Mouse (Mus musculus): Measurements from ENCODE around the gene Dhx32.

Gene Dhx32

DNA sequence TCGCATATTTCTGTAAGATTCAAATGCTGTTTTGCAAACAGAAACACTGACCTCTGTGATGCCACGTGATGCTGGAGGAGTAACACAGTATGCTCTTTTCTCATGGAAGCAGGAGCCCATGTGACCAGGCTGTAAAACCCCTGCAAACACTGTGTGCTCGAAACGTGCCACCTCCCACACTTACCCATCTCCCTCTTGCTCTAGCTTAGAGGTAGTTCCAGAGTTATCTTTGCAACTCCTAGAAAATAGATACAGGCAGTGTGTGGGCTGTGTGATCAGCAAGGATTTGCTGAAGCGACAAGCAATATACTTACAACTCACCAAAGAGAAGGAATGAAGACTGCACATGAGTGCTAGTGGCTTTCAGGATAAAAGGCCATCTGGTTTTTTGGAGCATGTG, 14.0 kb downstream of the Dhx32 start:
- DNase-seq (ENCODE audit: low spot score), result no peak

DNA sequence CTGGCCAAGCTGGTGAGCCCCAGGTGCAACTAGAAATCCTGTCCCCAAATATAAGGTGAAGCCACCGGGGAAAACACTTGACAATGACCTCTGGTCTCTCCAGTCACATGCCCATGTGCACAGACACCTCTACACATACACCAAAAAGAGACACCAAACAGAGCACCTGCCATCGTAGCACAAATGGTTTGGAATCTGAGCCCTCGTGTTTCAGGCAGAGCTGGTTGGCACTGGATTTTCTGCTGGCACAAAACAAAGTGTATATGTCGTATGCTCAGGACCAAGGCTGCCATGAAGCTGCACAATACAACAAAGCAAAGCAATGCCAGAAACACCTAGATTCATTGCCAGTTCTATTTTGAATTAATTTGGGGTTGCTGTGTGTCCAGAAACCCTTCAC, 14.5 kb downstream of the Dhx32 start:
- no peak for DNase-seq (ENCODE audit: low spot score)

DNA sequence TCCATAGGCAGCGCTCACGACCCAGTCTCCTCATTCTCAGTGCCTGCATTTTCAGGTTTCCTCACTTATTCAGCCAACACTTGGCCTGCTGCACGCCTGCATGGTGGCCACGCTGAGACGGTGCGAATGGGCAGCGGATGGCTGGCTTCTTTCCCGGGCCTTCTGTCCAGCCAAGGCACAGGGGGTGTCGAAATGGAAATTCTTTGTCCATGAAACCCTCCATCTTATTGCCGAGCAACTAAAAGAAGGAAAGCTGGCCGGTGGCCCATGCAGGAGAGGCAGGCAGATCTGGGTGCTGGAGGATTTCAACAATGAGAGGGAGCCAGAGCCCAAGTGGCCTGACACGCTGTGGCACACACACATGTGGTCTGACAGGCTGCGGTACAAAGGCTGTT, 16.7 kb downstream of the Dhx32 start:
- DNase-seq (ENCODE audit: low spot score), result no peak

DNA sequence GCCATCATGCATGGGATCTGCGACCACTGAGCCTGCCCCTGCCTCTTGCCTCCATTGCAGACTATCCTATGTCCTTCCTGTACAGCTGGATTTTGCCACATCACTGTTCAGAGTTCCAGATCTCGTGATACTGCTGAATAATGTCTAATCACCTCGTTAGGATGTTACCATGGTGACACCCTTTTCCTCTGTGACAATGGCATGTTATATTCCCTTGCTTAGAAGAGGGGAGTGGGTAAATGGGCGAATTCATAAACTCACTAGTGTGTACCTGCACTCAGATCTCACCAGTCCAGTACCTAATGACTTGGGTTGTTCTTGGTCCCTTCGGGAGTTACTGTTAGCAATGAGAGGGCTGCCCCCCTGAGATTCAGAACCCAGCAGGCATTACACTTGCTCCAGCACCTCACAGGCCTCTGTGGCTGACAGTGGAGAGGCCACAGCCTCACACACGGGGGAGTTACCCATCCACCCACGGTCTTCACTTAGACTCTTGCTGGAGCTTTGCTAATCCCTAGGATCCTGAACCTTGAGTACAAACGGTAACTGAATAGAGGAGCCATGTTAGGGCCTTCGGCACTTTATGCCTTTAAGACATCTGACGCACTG, 17.2 kb downstream of the Dhx32 start:
- DNase-seq (ENCODE audit: low spot score), result no peak

DNA sequence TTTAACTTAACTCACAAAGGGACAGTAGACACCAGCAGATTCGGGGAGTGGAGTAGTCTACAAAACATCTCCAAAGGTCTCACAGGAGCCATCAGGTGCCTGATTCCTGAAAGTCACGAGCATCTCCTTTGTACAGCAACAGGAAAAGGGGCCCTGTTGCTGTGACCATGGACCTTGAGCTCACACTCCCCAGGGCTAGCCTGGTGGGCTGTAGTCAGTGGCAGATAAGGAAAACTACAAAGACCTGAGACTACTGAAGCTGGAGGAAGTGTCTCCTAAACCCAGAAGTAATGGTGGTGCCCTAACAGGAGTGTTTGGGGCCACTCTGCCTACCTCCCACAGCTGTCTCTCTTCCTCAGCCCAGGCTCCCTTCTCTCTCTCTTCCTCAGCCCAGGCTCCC, 18.1 kb downstream of the Dhx32 start:
- no peak for DNase-seq (ENCODE audit: low spot score)

DNA sequence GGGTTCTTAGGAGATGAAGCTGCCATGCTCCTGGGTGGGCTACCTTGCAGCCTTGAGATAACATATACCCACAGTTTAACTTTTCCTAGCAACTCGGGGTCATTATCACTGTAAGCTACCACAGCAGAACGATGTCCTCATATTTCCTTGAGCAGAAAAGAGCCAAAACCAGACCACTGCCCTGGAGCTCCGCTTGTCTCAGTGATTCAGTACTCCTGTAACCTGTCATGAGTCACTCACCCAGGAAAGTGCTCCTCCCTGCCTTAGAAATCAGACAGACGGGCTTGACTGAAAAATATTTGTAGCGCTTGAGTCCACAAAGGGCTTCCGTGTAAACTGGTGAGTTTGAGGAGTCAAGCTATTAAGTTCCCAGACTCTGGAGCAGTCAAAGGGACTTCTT, 19.8 kb downstream of the Dhx32 start:
- DNase-seq (ENCODE audit: low spot score), result no peak

DNA sequence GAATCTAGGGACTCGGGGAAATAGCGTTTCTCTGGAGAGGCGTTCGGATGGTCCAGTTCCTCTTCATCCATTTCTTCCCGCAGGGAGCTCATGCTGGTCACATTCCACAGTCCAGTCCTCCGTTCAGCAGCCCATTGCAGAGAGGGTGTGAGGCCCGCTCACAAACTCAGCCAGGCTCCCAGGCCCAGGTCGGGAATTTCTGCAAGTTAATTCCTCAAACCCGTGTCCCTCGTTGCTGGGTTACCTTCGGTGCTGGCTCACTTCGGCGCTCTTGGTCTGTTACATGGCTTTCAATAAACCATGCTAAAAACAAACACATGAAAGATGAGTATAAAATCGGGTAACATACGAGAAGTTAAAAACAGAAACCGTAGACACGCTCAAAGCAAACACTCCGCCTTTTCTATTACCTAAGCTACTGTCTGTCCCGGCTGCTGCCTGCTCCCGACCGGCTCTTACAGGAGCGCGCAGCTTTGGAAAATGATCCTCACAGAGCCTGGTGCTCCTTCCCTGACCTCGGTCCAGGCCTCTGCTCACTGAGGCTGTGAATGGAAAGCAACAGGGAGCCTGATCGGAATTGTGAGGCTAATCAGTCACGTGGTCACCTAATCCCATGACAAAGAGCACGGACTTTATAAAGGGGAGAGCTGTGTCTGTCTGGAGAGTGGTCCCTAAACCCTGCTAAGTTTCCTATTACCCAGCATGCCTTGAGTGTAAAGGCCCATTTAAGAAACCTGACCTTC, 22.7 kb downstream of the Dhx32 start:
- peak; percentile 87 for DNase-seq (ENCODE audit: low spot score)

DNA sequence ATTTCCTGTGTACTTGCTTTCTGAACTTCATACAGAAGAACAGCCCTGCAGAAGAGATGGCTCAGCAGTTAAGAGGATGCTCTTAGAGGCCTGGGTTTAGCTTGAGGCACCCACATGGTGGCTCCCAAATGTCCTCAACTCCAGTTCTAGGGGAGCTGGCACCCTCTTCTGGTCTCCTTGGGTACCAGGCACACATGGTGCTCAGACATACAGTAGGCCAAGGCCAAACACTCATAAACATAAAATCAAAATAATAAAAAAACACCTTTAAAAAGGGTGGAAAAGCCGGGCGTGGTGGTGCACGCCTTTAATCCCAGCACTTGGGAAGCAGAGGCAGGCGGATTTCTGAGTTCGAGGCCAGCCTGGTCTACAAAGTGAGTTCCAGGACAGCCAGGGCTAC, 23.8 kb downstream of the Dhx32 start:
- DNase-seq (ENCODE audit: low spot score), result no peak

DNA sequence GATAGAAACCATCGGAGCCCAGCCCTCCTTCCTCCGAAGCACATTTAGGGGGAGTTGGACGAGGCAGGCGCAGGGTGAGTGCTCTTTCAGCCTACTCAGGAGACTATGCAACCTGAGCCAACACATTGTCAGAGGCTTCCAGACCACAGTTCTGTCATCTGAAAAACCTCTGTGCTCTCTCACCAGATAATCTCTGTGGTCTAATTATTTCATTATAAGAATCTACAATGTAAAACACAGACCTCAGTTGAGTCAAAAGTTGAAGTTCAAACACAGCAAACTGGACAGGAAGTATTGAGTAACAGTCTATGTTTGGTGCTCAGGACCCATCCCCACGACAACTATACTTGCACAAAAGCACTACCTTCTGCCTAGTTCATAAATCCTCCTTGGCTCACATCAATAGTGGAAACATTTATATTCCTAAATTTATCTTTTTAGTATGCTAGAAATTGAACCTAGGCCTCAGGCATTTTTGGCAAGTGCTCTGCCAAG, 24.5 kb downstream of the Dhx32 start:
- DNase-seq (ENCODE audit: low spot score), result no peak

DNA sequence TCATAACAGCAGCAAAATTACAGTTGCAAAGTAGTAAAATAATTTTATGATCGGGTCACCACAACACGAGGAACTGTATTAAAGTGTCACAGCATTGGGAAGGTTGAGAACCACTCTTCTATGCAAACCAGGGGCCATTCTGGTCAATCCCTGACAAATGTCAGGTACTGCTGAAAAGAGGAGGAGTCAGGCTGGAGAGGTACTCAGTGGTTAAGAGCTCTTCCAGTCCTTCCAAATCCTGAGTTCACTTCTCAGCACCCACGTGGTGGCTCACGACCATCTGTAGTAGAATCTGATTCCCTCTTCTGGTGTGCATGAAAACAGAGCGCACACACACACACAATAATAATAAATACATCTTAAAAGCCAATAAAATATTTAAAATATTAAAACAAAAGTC, 31.4 kb downstream of the Dhx32 start:
- DNase-seq (ENCODE audit: low spot score), result no peak

DNA sequence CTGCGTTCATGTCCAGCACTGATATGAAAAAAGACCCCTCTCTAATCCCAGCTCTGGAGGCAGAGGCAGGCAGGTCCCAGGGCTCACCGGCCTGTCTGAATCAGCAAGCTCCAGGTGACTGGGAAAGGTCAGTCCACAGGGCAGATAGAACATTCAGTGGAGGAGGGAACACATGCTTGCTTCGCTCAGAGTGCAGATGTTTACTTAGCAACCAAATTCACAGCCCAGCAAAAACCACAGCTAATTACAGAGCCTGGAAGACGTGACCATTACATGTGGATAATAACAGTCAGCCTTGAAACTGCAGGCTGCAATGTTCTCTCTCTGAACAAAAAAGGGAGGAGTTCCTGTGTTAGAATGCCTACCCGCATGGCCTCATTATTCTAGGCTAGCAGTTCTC, 31.9 kb downstream of the Dhx32 start:
- DNase-seq (ENCODE audit: low spot score), result no peak

DNA sequence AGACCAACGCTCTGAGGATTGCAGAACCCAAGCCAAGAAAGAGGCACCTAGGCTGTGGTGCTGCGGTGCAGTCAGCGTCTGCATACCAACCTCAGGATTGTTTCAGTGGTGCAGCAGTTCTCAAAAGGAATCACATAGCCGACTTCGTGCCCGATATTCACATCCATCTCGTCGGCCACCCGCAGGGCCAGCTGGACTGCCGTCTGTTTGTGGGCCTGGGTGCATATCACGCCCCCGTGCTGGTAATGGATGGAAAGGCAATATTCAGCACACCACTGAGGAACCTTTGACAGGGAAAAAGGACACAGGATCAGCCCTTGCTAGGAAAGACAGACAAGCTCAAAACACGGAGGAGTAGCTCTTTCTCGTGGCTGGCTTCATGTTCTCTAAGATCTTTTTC, 33.8 kb downstream of the Dhx32 start:
- no peak for DNase-seq (ENCODE audit: low spot score)

DNA sequence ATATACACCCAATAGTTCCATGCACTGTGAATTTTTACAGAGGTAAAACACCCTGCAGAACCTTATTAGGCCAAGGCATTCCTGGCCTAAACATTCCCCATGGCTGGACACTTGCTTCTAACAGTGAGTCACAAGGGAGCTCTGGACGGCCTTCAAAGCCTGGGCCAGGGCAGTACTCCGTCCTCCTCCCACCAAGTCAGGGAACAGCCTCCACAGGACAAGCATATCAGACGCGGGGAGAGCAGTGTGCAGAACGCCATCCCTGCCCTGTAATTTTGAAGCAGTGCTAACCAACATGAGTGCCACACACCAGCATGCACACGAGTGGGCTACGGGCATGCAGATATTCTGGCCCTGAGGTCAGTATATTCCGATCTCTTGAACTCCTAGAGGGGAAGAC, 35.2 kb downstream of the Dhx32 start:
- DNase-seq (ENCODE audit: low spot score), result no peak

DNA sequence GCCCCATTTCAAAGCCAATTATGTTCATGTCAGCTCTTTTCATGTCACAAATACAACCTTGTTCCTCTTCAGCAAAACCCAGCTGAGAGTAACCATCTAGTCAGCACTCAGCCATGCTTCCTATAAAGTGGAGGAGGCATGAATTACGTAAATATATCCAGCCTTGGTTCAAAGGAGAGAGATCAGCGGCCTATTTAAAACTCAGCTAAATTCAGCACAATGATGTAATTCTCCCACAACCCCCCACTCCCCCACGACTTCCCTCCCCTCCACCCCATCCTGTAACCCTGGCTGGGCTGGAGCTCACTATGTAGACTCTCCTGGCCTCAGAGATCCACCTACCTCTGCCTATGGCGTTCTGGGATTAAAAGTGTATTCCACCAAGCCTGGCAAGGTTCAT, 37.8 kb downstream of the Dhx32 start:
- DNase-seq (ENCODE audit: low spot score), result peak; percentile 38

DNA sequence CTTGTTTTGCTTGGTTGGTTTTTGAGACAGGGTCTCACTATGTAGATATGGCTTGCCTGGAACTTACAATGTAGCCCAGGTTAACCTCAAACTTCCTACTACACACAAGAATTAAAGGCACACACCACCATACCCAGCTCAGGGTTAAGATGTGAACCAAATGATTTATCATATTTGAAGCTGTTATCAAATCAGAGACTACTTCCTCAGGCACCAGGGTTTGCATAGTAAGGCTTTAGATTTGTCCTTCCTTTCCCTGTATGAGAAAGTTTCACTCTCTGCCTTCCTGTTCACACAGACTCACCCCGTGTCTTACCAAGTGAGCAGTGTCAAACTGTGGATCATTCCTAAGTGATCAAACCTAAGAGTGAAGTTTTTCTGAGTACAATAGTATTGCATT, 38.3 kb downstream of the Dhx32 start:
- DNase-seq (ENCODE audit: low spot score), result no peak

DNA sequence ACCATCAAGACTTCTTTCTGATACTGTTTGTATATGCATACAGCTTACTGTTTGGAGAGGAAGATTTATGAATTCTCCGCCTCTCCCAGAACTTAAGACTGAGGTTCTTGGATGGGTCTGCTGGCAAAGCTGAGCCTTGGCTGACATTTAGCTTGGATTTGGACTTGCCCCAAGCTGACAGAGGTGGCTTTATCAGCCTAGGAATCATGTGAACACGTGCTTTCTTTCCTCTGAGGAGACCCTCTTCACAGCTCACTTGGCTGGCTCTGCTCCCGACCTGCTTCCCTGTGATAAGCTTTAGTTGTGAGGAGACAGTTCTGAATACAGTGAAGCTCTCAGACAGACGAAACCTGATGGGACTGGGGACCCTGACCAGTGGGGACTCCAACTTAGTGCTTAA, 38.9 kb downstream of the Dhx32 start:
- no peak for DNase-seq (ENCODE audit: low spot score)

DNA sequence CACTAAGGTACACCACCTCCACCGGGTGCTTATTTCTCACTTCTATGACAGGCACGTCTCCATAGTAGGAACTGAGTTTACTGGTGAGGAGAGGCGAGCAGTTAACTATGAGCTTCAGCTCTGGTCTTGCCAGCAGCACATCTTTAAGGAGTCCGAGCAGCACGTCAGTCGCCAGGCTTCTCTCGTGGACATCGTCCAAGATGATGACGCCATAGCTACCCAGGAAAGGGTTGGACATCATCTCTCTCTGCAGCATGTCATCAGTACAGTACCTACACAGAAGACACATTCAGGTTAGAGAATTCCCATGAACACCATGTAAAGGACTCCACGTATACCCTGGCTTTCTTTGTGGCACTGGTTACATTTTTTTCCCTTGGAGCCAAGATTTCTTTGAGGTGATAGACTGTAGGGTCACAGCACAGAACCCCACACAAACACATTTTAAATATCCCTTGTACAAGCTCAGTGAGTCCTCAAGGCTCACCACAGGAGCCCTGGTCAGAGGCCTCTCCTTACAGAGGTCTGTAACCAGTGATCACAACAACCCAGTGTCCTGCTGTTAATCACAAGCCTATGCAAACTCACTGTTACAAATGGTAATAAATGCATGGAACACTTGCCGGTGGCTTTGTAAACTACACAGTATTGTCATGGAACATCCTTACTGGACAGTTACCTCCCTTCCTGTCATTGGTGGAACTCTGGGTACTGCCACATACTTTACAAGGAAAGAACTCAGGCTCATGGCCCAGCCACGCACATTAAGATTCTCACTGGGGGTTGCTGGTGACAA, 39.8 kb downstream of the Dhx32 start:
- no peak for DNase-seq (ENCODE audit: low spot score)

DNA sequence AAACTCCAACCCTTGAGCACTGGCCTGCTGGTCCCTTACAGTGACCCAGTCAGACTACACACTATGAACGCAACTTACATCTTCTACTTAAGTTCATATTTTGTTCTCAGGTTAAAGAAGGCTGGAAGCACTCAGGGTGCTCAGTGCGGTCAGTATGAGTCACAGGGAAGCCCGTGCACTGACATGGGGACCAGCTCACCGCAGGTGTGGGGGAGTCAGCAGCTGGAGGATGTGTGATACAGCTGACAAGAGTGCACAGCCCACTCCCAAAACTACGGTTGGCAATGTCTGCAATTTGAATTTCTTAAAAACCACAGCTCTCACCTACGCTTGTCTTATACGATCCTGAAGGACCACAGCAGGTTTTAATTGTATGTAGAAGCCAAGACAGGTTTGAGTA, 42.0 kb downstream of the Dhx32 start:
- DNase-seq (ENCODE audit: low spot score), result no peak

DNA sequence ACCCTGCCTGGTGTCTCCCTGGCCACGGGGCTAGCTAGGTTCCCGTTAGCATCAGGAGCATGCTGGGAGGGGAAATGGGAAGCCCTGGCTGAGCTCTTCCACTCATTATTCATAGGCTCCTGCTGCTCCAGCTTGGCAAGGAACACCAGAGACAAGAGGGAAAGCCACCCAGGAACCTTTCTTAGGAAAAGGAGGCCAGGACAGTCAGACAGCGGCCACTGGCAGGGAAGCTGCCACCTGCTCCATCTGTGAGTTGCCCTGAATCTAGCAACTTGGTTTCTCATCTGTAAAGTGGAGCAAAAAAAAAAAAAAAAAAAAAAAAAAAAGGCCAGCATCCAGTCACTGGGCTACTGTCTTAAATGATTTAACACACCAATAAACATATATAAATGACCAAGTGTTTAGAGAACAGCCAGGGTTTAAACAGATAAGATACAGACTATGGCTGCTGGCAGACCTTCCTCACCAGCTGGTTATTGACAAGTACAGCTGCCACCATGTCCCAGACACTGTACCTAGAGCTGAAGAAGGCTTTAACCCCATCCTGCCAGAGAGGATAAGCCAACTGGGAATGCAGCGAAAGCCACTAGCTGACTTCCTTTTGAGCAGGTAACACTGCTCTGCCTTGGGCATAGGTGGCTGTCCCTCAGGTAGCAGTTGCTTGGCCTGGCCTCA, 50.4 kb downstream of the Dhx32 start:
- DNase-seq (ENCODE audit: low spot score), result peak; percentile 68

DNA sequence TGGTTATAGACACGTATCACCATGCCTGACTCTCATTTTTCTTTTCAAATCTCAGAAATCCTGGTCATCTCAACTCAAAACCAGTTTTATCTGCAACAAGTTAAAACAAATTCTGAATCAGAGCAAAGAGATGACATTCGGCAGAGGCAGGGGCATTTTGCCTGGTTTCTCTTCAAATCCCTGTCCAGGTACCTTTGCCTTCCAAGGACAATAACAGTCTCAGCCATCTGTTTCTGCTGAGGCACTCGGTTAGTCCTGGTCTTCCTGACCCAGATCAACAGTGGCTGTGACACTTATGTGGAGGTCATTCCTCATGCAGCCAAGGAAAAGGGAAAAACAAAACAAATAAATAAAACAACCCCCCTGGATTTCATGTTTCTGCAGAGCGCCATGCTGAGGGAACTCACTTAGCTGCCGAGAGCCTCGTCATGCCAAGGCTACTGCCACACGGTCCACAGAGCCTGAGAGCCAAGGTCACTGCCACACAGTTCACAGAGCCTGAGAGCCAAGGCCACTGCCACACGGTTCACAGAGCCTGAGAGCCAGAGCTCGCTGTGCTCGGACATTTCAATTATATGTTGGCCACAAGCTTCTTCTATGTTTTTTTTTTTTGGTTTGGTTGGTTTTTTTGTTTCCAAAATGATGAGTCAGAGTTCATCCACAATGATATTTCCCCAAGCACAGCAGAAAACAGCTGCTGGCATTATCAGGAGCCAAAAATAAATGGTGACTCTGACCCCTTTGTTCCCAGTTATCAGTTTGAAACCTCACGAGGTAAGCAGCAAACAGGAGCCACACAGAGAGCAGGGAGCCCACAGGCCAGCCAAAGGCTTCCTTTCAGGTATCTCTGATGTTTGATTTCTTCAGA, 52.0 kb downstream of the Dhx32 start:
- no peak for DNase-seq (ENCODE audit: low spot score)

DNA sequence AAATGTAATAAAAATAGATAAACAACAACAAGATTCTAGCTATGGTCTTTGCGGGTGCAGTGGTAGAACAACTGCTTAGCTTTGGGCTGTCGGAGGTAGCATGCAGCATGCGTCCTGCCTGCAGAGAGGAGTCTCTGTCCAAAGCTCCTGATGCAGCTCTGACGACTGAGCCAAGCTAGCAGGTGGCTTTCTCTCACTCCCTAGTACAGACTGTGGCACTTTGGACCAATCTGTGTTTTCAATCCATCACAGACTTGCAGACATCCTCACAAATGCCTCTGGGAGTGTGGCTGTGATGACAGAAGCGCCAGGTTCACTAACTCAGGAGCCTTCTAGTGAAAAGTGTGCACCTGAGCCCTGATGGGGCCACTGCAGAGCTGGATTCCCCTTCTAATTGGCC, 53.2 kb downstream of the Dhx32 start:
- no peak for DNase-seq (ENCODE audit: low spot score)

DNA sequence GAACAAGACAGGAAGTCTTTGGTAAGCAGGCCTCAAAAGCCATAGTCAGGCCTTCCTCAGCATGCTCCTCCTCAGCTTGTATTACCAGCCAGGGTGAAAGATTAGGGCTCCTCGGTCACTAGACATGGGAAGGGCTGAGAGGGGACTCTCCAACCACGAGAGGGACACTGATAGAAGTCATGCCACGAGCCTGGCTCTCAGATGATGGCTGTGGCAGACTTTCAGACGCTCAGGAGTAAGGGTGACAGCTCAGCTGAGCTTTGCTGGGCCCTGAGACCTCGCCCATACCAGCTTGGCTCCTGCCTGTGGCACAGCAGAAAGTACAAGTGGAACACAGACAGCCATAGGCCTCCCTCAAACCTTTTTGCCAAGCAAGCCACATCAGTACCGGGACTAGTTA, 55.5 kb downstream of the Dhx32 start:
- DNase-seq (ENCODE audit: low spot score), result no peak

All from retina, embryonic 14.5 days (tissue).